Mouse (Mus musculus): ENCODE data around the gene 1700123O20Rik.

Gene 1700123O20Rik

DNA sequence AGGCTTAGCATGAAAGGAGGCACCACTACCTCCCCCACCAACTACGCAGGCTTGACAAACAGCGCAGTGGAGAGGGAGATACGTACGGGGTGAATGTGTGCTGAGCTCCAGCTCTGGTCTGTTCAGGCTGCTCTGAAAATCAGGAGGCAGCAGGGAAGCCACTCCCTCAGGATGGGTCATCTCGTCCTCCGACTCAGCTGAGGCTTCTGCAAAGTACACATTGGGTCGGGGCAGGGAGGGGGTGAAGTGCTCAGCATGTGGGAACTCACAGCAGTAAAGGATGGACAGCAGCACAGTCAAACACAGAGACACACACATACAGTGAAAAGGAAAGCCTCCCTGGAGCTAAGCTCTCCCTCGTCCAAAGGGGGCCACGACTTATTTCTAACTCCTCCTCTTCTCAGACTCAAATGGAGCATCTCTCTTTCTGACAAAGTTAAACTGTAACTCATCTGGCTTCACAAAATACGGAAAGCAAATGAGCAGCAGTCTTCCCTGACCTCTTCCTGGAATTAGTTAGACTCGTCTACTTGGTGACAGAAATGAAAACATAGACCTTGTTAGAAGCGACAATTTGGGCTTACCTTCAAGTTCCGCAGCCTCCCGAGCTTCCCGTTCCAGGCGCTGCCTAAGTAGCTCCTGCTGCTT is 7.2 kb upstream of the 1700123O20Rik start:
- no peak for DNase-seq (ENCODE audit: low spot score in 2 of 2)

- DNase-seq (ENCODE audit: low spot score in 2 of 2) = no peak
These were observed 3.6 kb upstream of the 1700123O20Rik start for GRCm38 (mm10) chr14:54682396-54682795.

DNA sequence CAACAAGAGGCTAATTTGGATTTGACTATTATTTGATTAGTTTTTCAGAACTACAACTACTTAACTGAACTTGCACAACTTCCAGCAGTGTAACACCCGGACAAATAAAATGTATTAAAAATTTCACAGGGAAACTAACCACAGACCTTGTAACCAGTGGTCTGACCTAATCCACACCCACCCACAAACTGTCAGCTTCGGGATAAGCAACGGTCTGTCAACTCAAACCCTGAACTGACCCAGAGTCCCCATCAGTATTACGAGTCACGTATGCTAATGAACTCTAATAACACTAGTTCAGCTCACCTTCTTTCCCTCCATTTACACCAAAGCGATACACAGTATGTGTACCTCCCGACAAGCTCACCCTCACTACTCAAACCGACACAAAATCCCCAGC is 545 bp upstream of the 1700123O20Rik start:
- DNase-seq (ENCODE audit: low spot score in 2 of 2) = no peak

DNA sequence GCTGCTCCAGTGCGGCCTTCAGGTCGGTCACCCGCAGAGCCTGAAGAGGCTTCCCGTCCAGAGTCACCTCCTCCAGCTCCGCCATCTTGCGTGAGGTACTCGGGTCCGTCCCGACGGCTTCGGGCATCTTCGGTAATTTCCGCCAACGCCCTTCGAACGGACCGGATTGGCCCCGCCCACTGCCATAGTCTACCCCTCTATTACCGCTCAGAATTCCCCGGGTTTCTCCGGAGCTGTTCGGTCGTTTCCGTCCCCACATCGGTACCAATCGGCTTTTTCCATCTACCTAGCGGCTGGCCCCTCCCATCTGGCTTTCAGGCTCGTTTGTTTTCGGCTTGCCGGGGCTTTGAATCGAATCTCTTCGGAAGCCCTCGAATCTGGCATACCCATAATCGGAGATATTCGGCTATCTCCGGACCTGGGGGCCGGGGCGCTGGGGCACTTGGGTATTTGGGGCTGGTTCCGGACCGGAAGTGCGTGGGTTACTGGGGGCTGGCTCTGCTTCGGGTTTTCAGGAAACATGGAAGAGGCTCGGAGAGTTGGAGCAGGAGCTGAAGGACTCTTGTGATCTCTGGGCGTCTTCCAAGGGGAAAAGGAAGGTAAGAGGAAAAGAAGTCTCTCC is 617 bp downstream of the 1700123O20Rik start, which contains the start of gene Acin1:
Gene Acin1, minus strand, starts transcription at position 410 of the 622 bp plus-strand sequence.
- DNase-seq (ENCODE audit: low spot score in 2 of 2) = peak; percentile 100

GRCm38 (mm10) chr14:54687251-54687650 is 1.2 kb downstream of the 1700123O20Rik start:
- no peak for DNase-seq (ENCODE audit: low spot score in 2 of 2)

DNA sequence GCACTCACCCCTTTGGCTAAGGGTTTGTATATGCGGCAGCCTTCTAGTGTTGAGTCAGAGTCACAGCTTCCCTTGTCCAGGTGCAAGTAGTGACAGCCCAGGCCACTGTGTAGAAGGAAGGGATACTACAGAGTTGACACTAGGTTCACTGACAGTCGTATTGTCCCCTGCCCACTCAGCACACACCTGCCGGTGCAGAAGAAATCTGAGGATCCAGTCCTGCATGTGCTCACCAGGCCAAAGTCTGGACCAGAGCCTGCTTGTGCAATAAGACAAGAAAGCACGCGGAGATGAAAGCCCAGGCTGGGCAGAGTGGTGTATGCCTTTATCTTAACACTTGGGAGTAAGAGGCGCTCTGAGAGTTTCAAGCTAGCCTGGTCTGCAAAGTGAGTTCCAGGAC is 9.0 kb downstream of the 1700123O20Rik start:
- no peak for DNase-seq (ENCODE audit: low spot score in 2 of 2)

DNA sequence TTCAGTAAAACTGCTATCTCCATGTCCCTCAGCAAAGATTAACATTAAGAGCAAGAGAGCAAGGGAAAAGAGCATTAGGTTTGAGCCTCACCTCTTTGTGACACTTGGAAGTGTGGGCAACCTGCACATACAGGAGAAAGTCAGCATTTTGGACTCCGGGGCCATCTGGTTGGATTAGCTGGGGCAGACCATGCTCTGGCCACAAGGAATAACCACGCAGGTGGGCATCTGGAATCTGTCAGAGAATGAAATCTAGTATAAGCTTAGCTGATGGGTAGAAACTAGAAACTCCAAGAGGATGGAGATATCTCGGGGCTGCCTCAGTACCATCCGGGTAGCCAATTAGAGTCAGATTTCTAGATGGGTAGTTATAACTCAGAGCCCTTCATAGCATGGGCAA is 10.7 kb downstream of the 1700123O20Rik start:
- no peak for DNase-seq (ENCODE audit: low spot score in 2 of 2)

DNA sequence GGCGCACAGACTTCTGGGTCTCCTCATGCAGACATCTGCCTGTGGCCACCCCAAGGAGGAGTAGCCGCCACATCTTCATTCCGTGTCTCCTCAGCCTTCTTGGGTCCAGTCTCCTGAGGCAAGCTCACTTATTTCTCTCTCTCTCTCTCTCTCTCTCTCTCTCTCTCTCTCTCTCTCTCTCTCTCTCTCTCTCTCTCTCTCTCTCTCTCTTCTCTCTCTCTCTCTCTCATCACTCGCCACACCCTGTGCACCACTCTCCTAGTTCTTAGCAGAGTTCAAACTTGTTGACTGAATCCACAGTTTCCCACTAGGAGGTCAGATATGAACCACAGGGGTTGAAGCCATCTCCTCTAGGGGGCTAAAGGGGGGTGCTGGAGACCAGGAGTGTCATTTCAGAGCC is 12.7 kb downstream of the 1700123O20Rik start, which contains the start of gene Gm29776:
Gene Gm29776, minus strand, starts transcription at position 101 of the 400 bp plus-strand sequence.
- DNase-seq (ENCODE audit: low spot score in 2 of 2) = no peak

DNA sequence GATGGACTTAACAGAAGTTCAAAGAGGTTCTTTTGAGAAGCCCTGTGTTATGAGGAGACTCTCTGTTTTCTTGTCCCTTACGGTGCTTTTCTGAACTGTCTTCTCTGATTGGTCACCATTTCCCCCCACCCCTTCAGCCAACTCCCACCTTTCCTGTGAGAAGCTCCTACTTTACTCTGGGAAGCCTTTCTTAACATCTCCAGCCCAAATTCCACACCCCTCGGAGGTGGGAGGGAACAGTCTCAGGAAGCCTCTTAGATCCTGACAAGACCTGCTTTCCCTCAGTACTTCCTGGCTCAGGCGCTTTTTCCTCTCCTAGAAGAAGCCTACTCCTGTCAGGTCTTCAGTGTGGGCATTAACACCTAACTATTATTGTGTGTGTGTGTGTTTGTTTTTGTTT is 13.6 kb downstream of the 1700123O20Rik start:
- no peak for DNase-seq (ENCODE audit: low spot score in 2 of 2)

DNA sequence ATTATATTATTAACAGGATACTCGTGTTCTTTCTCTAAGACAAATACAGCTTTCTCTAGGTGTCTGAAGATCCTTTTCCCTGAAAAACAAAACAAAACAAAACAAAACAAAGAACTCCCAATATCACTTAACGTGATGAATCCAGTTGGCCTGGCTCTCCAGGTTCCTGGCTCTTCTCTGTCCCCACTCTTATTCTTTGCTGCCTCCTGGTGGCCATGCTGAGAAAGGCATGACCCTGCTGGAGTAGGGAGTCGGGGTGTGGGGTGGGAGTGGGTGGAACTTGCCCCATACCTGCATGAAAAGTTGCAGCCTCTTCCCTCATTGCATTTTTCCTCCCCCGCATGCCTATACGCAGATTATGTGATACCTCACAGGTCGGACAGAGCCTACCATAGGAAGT is 15.3 kb downstream of the 1700123O20Rik start:
- DNase-seq (ENCODE audit: low spot score in 2 of 2) = peak; percentile 51 to 64

DNA sequence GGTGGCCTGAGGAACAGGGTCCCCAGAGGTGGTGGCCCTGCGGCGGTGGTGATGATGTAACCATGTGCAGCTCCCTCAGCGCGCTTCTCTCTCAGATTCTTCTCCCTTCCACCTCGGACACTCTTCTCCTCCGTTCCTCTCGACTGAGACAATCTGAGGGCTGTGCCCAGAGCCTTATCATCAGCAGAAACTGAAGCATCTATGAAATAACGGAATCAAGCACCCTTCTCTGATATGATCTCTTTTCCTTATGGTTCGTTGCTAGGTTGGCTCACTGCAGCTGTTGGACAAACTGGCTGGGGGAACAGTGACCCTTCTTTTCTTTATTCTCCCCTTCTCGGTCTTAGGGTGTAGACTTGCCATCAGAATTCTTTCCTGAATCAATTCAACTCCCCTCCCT is 17.2 kb downstream of the 1700123O20Rik start:
- no peak for DNase-seq (ENCODE audit: low spot score in 2 of 2)

- no peak for DNase-seq (ENCODE audit: low spot score in 2 of 2)
These were observed 19.8 kb downstream of the 1700123O20Rik start for GRCm38 (mm10) chr14:54705844-54706243.

- no peak for DNase-seq (ENCODE audit: low spot score in 2 of 2)
These were observed 20.7 kb downstream of the 1700123O20Rik start for GRCm38 (mm10) chr14:54706589-54707320.

- no peak for DNase-seq (ENCODE audit: low spot score in 2 of 2)
These were observed 23.0 kb downstream of the 1700123O20Rik start for GRCm38 (mm10) chr14:54709054-54709453.

GRCm38 (mm10) chr14:54712074-54712473 is 26.1 kb downstream of the 1700123O20Rik start, which contains the start of gene Cebpe:
Gene Cebpe (minus strand): TSS chr14:54712174.
- no peak for DNase-seq (ENCODE audit: low spot score in 2 of 2)

- DNase-seq (ENCODE audit: low spot score in 2 of 2) = peak in 1 of 2 experiments; percentile 13
These were observed 26.8 kb downstream of the 1700123O20Rik start for GRCm38 (mm10) chr14:54712861-54713260.

DNA sequence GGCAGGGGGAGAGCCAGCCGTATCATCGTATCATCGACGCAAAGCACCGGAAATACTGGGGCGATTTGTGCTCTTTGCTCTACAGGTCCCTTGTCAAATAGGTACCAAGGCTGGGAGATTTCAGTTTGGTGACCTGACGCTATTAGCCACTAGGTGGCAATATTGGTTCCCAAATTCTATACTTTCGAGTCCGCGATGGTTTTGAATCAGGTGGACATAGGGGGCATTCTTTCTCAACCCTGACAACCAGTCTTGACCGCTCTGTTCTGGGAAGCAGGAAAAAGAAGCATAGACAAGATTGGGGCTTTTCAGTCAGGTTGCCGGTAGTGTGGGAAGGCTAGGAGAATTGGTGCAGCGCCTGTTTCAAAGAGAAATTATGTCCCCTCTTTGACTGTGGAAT is 28.1 kb downstream of the 1700123O20Rik start:
- DNase-seq (ENCODE audit: low spot score in 2 of 2) = peak; percentile 52 to 74

GRCm38 (mm10) chr14:54714617-54715081 is 28.6 kb downstream of the 1700123O20Rik start:
- no peak for DNase-seq (ENCODE audit: low spot score in 2 of 2)

DNA sequence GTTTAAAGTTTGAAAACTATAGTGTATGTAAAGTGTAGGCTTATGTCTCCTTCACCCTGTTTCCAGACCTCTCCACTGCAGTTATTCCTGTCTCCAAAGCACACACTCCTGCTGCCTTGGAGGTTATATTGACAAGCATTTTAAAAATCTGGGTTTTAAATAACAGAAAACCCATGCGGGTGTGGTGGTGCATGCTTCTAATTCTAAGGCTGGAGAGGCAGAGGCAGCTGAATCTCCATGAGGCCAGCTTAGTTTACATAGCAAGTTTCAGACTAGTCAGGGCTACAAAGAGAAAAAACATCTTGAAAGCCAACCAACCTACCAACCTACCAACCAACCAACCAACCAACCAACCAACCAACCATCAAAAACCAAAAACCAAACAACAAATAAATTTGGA is 29.4 kb downstream of the 1700123O20Rik start:
- DNase-seq (ENCODE audit: low spot score in 2 of 2) = no peak

GRCm38 (mm10) chr14:54720041-54720440 is 34.0 kb downstream of the 1700123O20Rik start:
- DNase-seq (ENCODE audit: low spot score in 2 of 2) = no peak

- peak in 1 of 2 experiments; percentile 19 for DNase-seq (ENCODE audit: low spot score in 2 of 2)
These were observed 34.8 kb downstream of the 1700123O20Rik start for GRCm38 (mm10) chr14:54720654-54721350.

- no peak for DNase-seq (ENCODE audit: low spot score in 2 of 2)
These were observed 35.7 kb downstream of the 1700123O20Rik start for GRCm38 (mm10) chr14:54721711-54722110.

Data from heart, adult 9 months (tissue).